Mouse (Mus musculus) kidney, postnatal 4 days (tissue): ENCODE measurements around the gene Fzd10.

Experiments used
- DNase-seq, 2 experiments: peaks; one replicate each; pipeline ENCODE4 v3.0.0; 2021; ENCODE audit warnings: mixed read lengths in 2 of 2

The Fzd10 gene

DNA sequence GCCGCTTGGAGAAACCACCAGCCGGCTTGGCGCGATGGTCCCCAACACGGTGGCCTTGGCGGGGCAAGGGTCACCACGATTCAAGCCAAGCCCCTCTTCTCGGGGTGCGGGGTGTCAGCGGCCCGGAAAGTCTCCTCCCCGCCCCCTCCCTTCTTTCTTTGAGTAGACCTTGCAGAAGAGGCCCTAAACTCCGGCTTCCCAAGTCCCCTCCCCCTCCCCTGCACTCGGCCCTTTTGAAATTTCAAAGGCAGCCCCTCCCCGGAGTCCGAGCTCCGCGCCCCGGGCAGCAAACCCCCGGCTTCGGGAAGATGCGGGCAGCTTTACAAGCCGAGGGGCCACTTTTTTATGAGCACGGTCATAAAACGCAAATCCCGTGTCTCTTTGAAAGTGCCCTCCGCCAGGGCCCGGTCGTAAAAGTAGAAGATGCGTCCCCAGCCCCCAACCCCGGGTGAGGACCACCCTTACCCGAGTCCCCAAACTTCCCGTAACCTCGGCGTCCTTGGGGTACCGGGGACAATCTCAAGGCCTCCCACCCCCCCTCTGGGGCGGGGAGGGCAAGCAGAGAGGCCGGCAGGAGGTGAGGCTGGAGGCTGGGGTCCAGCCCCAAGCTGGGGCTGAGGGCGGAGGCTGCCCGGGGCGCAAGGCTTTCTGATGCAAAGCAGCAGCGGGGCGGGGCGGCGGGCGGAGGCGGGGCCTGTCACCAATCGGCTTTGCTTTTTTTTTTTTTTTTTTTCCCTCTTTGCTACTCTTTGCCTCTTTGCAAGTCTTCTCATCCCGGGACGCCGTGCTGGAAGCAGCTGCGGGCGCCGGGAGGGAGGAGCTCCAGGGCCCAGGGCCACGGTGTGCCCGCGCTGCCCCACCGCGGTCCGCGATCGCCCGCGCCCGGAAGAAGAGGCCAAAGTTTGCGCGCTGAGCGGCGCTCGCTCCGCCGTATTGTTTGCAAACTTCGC lies at the start of gene Fzd10:
Gene Fzd10 (plus strand): TSS at position 773 of the 950 bp plus-strand sequence.
- DNase-seq = peak; percentile 82 to 90

DNA sequence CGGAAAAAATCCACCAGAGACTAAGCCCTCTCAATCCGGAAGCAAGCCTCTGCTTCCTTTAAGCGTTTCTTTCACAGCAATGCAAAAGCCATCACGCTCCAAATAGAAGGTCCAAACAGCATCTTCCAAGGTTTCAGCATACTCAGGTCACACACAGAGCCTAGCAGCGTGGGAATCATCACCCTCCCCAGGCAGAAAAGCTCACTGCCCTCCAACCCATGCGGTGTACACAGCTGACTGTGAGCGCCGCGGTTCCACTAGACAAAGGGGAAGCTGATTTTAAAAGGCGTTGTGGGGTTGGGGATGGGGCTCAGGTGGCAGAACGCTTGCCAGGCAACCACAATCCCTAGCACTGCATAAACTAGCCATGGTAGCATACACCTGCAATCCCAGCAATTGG lies 49.2 kb upstream of the Fzd10 start:
- DNase-seq = no peak

DNA sequence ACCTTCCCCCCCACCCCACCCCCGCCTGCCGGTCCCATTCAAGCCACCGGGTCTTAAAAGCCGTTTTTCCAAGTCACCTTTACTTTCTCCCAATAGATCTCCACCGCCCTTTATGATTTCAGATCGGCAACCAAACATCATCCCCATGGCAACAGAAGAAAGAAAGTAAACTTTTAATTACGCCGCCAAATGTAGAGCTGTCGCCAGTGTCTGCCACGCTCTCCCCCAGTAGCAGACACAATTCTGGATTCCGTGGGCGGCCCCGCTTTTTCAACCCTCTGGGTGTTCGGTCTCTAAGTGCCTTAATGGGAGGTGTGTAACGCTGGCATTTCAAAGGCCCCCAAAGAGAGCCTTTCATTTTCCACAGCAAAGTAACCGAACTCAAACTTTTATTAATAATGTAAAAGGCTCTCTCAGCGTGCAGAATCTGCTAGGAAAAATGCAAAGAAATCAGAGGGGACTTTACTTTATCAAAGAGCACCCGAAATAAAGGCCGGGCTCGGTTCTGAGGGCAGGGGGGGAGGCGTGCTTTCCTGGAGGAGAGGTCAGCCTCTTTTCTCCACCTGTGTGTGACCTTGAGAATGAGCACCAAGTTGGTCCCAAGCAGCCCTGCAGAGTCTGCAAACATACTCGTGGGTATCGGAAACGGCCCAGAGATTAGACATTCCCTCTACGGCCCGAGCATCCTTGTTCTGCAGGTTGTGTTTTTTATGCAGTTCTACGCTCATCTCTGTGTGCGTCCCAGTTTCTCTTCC lies 48.3 kb upstream of the Fzd10 start:
- DNase-seq = no peak

DNA sequence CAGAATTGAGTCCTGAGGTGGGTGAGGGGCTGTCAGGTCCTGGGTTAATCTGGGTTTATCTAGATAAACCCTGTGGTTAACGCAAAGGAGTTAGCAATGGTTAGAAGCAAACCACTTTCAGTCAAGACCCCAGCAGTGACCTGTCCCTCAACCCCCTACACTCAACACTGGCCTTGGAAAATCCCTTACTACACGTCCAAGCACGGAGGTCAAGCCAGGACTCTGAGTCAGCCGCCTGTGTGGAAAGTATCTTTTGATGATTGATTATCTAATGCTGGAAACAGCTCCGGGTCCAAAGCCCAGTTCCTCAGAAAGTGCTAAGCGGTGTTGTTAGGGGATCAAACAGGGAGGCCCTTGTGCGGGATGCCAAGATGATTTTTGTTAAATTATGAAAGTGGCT lies 42.5 kb upstream of the Fzd10 start:
- DNase-seq = no peak

DNA sequence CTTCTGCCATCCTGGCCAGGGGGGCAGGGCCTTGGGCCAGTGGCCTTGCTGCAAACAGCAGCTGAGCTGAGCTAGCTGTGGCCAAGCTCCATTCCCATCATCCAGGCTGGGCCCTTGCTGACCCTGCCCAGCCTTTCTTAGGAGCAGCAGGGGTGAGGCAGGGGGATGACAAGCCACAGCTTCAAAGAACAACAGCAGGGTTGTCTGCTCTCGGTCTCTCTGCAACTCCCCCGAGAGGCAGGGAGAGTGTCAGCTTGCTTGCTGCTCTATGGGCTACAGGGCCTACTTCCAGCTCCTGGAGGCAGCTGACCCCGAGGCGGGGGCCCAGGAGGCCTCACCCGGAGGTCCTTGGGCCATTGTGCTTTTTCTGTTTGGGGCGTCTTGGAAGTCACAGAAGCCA lies 33.3 kb upstream of the Fzd10 start:
- DNase-seq = no peak

DNA sequence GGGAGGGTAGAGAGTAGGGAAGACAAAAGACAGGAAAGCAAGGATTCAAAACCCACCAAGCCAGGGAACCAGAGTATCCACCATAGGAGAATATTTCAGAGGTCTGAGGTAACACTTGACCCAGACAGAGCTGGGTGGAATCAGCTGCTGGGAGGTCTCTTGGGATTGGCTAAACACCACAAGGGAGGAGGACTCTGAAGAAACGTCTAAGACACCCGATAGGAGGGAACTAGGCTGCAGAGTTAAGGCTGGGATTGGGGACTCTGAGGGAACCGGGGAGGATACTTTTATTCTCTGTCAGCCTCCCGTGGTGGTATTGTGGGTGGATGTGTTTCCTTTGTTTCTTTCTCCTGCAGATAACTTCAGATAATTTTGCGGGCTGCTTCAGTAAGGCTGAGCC lies 31.7 kb upstream of the Fzd10 start:
- no peak for DNase-seq

DNA sequence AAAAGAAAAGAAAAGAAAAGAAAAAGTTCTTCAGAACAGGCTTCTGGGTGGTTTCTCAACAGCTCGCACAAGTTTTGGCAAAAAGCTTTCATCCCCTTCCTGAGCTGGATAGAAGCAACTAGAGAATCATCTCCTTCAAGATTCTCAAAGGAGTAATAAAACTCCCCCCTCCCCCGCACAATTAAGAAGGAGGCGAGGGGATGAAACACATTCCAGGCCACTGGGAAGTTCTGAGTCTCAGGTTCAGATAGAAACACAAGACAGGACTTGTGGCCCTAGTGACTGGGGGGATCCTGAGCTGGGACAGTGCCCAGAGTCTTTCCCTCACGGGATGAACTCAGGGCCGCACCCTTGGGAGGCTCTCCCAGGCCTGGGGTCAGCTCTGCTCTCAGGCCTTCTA lies 30.6 kb upstream of the Fzd10 start:
- no peak for DNase-seq

DNA sequence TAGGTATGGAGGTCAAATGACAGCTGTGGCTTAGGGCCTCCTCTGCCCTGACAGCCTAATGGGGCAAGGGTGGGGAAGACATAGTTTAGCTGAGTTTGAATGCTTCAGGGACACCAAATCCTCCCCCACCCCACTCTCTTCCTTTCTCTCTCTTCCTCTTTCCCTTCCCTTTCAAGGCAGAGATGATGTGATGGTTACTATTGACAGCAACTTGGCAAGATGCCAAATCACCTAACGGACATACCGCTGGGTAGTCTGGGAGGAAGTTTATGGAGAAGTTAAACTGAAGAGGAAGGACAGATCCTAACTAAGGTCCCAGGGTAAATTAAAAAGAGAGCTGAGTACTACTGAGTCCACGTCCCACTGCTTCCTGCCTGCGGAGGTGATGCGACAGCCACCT lies 29.8 kb upstream of the Fzd10 start:
- no peak for DNase-seq

DNA sequence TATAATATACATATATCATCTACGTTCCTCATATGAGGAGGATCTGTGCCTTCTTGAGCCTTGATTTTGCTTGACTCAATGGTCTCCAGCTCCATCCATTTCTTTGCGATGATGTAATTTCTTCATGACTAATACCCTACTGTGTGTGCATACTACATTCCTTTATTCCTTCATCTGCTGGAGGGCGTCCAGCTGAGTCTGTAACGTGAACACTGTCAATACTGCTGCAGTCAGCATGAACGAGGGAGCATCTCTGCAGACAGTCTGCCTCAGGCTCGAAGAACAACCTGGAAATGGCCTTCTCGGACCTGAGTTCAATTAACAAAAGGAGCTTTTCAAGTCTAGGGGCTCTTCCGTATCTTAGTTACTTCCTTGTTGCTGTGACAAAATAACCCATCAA lies 28.9 kb upstream of the Fzd10 start:
- no peak for DNase-seq

DNA sequence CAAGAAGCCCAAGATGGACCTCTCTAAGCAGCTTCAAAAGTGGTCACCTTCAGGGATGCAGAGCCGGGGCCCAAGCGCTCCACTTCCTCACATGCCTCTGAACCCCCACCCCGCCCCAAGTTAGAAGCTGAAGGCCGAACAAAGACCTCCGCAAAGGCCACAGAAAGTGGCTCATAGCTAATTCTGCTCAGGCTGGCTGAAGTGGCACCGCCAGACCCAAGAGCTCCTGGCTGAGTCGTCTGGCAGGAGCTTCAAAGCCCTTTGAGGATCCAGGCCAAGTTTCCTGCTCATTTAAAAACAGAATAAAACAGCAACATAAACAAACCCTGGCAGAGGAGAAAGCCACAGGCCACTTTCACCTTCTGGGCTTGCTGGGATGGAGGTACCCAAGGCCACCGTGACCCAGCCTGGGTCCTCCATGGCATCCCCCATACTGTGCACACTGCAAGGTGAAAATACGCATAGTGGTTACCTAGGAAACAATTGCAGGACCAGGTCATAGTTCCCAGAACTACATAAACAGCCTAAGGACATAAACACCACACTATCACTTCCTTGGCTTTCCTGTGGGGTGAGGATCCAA lies 24.6 kb upstream of the Fzd10 start:
- DNase-seq = no peak

DNA sequence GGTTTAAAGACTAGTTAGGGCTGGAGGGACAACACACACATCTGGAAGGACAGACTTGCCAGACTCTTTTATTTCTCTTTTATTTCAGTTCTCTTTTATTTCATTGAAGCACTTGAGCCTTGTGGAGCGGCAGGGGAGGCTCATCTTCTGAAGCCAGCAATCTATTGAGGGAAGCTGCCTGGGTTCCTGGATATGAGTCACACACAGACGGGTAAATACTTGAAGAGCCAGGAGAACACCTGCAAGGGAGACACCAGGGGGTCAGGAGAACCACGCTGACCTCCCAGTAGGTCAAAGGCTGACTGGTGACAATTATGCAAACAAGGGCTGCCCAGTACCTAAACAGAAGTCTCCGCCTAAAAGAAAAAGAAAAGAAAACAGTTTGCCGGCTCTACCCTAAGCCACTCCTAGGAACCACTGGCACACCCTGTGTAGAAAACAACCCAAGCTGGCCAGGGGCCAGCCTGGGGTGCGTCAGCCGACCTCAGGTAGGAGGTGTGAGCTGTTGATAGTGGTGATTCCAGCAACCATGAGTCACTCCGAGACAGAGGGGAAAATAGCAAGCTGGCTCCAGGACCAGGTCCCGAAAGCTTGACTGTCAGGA lies 21.5 kb upstream of the Fzd10 start:
- peak in 1 of 2 experiments; percentile 24 for DNase-seq

DNA sequence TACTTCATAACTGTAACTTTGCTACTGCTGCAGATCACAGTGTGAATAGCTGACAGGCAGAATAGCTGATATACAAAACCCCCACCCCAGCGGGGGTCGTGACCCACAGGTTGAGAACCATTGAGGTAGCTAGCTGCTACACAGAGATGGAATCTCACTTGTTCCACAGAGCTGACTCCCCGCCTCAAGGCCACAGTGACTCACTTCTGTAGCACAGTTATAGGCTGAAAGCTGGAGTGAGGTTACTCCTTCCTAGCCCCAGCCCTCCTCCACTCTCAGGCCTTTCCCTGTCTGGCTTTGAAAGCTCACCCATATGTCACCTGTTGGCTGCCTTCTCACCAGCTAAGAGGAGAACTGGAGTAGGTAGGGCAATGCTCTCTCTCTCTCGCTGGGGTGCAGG lies 19.7 kb upstream of the Fzd10 start:
- DNase-seq = no peak

DNA sequence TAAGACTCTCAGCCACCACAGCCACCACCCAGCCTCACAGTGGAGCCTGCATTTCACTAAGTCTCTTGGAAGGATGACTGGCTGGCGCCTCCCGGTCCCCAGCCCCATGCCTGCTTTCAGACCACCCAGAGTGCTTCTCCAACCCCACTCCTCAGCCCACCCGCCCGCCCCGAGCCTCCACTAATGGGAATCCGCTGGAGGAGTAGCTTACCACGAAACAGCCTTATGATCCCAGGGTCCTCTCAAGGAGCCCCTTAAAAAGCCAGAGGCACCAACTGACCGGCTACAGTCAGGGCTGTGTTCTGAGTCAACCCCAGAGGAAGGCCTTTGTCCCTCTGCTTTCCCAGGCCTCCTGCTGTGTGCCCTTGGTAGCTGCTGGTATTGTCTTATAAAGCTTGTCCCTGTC lies 19.1 kb upstream of the Fzd10 start:
- no peak for DNase-seq

DNA sequence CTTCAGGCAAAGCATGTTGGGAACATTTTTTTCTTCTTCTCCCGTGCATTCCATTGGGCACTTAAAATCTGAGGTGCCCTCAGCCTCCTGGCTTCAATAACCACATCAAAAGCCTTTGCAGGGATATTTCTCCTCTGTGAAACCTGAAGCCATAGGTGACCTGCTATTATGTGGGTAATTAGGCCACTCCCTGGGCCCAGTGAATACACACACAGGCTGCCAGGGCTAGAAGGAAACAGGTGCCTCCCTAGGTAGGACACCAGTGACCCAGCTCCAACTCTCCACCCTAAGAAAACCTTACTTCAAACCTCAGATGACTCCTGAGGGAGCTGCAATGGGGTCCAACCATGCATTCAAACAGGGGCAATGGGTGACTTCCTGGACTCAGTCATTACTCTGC lies 11.4 kb upstream of the Fzd10 start:
- DNase-seq = no peak

DNA sequence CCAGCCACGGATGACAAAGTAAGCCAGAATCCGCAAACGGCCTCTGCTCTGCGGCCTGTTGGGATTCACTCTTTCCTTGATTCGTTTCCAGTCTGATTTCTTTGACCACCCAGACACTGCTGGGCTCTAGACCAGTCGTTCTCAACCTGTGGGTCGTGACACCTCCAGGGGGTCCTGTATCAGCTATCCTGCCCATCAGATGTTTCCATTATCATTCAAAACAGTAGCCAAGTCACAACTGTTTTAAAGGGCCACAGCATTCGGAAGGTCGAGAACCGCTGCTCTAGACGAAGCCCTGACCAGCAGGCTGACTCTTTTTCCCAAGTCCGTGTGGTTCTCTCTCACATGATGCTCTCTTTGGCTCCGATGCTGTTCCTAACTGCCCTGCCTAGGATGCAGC lies 7.2 kb upstream of the Fzd10 start:
- no peak for DNase-seq

DNA sequence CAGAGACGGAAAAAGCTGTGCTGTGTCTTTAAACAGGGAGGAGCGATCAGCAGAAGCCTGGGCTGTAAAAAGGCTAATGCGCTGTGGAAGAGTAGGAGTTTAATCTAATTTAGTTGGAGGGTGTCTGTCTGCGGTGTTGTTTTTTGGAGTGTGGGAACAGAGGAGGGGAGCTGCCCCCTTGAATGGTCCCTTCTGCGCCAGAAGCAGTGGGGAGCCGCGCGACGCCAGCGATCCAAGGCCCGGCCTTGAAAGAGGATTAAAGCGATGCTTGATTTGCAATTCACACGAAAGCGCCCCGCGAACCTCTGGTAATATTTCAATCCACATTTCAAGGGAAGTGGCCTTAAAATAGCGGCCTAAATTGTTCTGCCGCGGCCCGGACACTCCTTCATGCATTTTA lies 3.8 kb upstream of the Fzd10 start:
- peak; percentile 54 to 64 for DNase-seq

DNA sequence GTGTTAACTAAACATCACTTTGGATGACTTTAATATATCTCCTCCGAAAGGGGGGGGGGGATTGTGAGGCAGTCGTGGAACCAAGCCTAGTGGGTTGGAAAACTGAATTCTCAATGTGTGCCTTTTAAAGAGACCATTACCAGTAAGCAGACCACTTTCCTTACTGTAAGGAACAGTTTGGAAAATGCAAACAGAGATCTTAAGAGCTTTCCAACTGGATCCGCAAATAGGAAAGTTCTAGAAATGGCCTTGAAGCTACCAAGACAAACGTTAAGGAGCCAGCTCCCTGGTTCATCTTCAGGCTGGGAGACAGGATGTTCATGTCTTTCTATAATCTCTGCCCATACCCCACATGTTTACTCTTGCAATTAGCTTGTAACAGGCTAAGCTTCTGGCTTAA lies 3.3 kb upstream of the Fzd10 start:
- no peak for DNase-seq

DNA sequence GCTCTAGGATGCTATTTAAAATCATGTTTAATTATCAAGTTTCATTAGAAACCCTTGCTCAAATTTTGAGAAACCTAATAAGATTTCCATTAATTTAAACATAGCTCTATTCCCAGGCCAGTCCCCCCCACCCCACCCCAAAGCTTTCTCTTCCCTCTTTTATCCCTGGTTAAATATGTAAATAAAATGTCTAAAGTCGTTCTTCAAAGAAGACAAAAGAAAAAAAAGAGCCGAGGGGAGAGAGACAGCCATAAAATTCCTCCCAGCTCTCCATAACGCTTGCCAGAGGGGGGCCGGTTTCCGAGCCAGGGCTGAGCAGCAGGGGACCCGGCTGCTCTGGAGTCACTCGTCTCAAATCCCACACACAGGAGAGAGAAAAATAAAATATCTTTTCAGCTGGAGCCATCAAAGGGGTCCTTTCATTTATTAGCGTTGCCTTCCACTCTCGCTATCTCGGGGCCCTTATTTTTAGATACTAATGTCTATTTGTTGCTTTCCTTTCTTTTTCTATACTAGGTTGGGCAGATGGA lies 2.4 kb upstream of the Fzd10 start:
- DNase-seq = no peak

DNA sequence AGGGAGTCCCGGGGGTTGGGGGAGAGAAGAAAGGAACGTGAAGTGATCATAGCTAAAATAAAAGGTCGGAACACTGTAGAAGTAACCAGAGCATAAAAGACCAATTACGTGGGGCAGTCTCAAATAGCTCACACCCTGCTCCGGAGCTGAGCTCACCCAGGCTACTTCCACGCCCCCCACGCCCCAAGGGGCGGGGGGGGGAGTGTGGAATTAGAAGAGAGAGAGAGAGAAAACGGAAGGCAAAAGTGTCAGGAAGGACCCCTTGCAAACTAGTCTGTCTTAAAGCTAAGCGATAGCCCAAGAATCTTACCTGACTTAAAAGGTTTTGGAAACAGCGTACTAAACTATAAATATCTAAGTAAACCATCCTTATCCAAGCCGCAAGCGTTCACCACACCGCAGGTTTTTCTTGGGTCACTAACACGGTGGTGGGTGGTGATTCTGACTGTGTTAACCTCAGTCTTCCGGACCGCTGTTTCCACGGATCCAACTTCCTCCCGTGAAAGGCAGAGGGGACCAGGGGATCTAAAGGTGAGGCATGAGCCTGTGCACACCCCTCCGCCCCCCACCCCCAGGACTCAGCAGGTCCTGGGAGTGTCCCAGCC lies 1.8 kb upstream of the Fzd10 start:
- DNase-seq = no peak

DNA sequence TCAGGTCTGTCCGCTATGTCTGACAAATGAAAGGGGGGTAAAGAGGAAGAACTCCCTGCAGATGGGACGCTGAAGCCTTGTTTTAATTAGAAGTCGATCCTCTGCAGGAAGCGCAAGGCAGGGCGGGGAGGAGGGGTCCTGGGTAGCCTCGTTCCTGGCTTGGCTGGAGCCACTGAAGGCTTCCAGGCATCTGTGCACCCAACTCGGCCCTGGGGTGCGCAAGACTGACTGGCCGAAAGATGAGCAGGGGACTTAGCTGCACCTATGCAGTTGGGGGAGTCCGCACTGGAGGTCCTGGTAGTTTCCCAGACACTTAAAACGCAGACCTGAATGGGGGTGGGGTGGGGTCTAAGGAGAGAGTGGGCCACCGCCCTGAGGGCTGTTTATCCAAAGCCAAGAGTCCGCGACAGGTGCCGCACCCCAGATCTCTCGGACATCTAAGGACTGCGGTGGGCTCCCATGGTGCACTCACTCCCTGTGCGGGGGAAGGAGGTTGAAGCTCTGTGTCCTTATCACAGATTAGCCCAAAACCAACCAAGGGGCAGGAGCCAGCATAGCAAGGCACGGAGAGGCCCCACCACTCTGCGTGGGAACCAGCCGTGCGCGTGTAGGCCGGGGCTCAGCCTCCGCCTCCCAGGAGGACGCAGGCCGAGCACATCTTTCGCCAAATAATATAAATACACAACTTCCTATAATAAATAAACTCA lies 1.1 kb upstream of the Fzd10 start:
- peak; percentile 29 to 42 for DNase-seq

DNA sequence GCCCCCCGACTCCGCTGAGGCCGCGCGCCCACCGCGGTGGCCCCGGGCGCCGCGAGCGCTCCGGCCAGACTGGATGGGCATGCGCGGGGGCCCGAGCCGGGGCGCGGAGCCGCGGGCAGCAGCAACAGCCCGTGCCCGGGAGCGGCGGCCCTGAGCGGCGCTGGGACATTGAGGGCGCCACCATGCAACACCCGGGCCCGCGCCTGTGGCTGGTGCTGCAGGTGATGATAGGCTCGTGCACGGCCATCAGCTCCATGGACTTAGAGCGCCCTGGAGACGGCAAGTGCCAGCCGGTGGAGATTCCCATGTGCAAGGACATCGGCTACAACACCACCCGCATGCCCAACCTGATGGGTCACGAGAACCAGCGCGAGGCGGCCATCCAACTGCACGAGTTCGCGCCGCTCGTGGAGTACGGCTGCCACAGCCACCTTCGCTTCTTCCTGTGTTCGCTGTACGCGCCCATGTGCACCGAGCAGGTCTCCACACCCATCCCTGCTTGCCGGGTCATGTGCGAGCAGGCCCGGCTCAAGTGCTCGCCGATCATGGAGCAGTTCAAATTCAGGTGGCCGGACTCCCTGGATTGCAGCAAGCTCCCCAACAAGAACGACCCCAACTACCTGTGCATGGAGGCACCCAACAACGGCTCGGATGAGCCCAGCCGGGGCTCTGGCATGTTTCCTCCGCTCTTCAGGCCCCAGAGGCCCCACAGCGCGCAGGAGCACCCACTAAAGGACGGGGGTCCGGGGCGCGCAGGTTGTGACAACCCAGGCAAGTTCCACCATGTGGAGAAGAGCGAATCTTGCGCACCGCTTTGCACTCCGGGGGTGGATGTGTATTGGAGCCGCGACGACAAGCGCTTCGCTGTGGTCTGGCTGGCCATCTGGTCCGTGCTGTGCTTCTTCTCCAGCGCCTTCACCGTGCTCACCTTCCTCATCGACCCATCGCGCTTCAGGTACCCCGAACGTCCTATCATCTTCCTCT lies 684 bp downstream of the Fzd10 start:
- peak; percentile 40 to 63 for DNase-seq
